Mouse (Mus musculus): ENCODE data around the gene Adamts16. TPM values are rescaled to one million over a fixed set of nuclear protein-coding genes. Genes with fewer than 3 reads are reported as not detected.

Gene Adamts16
- polyA plus RNA-seq, 1 experiment from 2014 or later, result 8.0 TPM

GRCm38 (mm10) chr13:70842126-70842525 lies 515 bp upstream of the Adamts16 start:
- H3K9ac ChIP-seq (replicated peaks; ENCODE audit: low read depth, low read length), result peak overlapping the region; percentile 57; the same call in 1 of the 2 replicates
- H3K27ac ChIP-seq (ENCODE audit: low read depth, low read length), result no peak overlapping the region
- peak overlapping the region; percentile 72; the same call in 1 of the 2 replicates for H3K4me2 ChIP-seq (ENCODE audit: low read depth, low read length)
- no peaks in the 10 kb centered on the region for H3K9me3 ChIP-seq (ENCODE audit: control insufficient read depth, low read length)
- no peaks in the 10 kb centered on the region for H3K27me3 ChIP-seq (ENCODE audit: control insufficient read depth, insufficient read depth, low read length)
- H3K36me3 ChIP-seq (ENCODE audit: control insufficient read depth, insufficient read depth, low read length), result no peaks in the 10 kb centered on the region
- H3K4me1 ChIP-seq (ENCODE audit: control insufficient read depth, insufficient read depth, low read length), result 0 out of 2 replicates have a peak, but pooled peaks cover 3% of the 10 kb centered on the region
- ATAC-seq (ENCODE audit: low read depth), result no peak
- peak overlapping the region; percentile 46; the same call in 1 of the 2 replicates for H3K4me3 ChIP-seq (ENCODE audit: low read depth, low read length)
- 36% methylated on average over 4 of the region's 4 CpGs for WGBS

GRCm38 (mm10) chr13:70840161-70840560 lies 1.4 kb downstream of the Adamts16 start:
- peak overlapping the region; percentile 46; the same call in 1 of the 2 replicates for H3K4me3 ChIP-seq (ENCODE audit: low read depth, low read length)
- 10% methylated on average over 6 of the region's 6 CpGs for WGBS
- H3K27ac ChIP-seq (ENCODE audit: low read depth, low read length), result no peak overlapping the region
- H3K36me3 ChIP-seq (ENCODE audit: control insufficient read depth, insufficient read depth, low read length), result no peaks in the 10 kb centered on the region
- no peaks in the 10 kb centered on the region for H3K27me3 ChIP-seq (ENCODE audit: control insufficient read depth, insufficient read depth, low read length)
- 0 out of 2 replicates have a peak, but pooled peaks cover 3% of the 10 kb centered on the region for H3K4me1 ChIP-seq (ENCODE audit: control insufficient read depth, insufficient read depth, low read length)
- peak overlapping the region; percentile 72 for H3K4me2 ChIP-seq (ENCODE audit: low read depth, low read length)
- ATAC-seq (ENCODE audit: low read depth), result peak; percentile 83
- no peaks in the 10 kb centered on the region for H3K9me3 ChIP-seq (ENCODE audit: control insufficient read depth, low read length)
- H3K9ac ChIP-seq (replicated peaks; ENCODE audit: low read depth, low read length), result no peak overlapping the region

GRCm38 (mm10) chr13:70837571-70837970 lies 4.0 kb downstream of the Adamts16 start:
- ATAC-seq (ENCODE audit: low read depth), result no peak
- Histone ChIP-seq H3K27me3 (ENCODE audit: control insufficient read depth, insufficient read depth, low read length) (no peaks in the 10 kb centered on the region), H3K4me2 (ENCODE audit: low read depth, low read length) (no peak overlapping the region), H3K9me3 (ENCODE audit: control insufficient read depth, low read length) (no peaks in the 10 kb centered on the region), H3K4me3 (ENCODE audit: low read depth, low read length) (no peak overlapping the region), H3K27ac (ENCODE audit: low read depth, low read length) (no peak overlapping the region), H3K4me1 (ENCODE audit: control insufficient read depth, insufficient read depth, low read length) (0 out of 2 replicates have a peak, but pooled peaks cover 6% of the 10 kb centered on the region), H3K36me3 (ENCODE audit: control insufficient read depth, insufficient read depth, low read length) (no peaks in the 10 kb centered on the region), H3K9ac (replicated peaks; ENCODE audit: low read depth, low read length) (no peak overlapping the region)
- WGBS, result 84% methylated on average over 5 of the region's 5 CpGs

- no peak overlapping the region for H3K4me2 ChIP-seq (ENCODE audit: low read depth, low read length)
- no peaks in the 10 kb centered on the region for H3K27me3 ChIP-seq (ENCODE audit: control insufficient read depth, insufficient read depth, low read length)
- H3K27ac ChIP-seq (ENCODE audit: low read depth, low read length), result no peak overlapping the region
- 80% methylated on average over 7 of the region's 7 CpGs for WGBS
- no peak overlapping the region for H3K9ac ChIP-seq (replicated peaks; ENCODE audit: low read depth, low read length)
- H3K4me3 ChIP-seq (ENCODE audit: low read depth, low read length), result no peak overlapping the region
- no peaks in the 10 kb centered on the region for H3K9me3 ChIP-seq (ENCODE audit: control insufficient read depth, low read length)
- no peak for ATAC-seq (ENCODE audit: low read depth)
- no peaks in the 10 kb centered on the region for H3K36me3 ChIP-seq (ENCODE audit: control insufficient read depth, insufficient read depth, low read length)
- H3K4me1 ChIP-seq (ENCODE audit: control insufficient read depth, insufficient read depth, low read length), result 0 out of 2 replicates have a peak, but pooled peaks cover 3% of the 10 kb centered on the region
Observed at GRCm38 (mm10) chr13:70836246-70836645, 5.4 kb downstream of the Adamts16 start.

GRCm38 (mm10) chr13:70832593-70833138 lies 8.9 kb downstream of the Adamts16 start:
- H3K27me3 ChIP-seq (ENCODE audit: control insufficient read depth, insufficient read depth, low read length), result no peaks in the 10 kb centered on the region
- H3K9ac ChIP-seq (replicated peaks; ENCODE audit: low read depth, low read length), result no peak overlapping the region
- H3K27ac ChIP-seq (ENCODE audit: low read depth, low read length), result no peak overlapping the region
- no peaks in the 10 kb centered on the region for H3K36me3 ChIP-seq (ENCODE audit: control insufficient read depth, insufficient read depth, low read length)
- WGBS, result 66% methylated on average over 6 of the region's 6 CpGs
- no peak overlapping the region for H3K4me2 ChIP-seq (ENCODE audit: low read depth, low read length)
- H3K9me3 ChIP-seq (ENCODE audit: control insufficient read depth, low read length), result no peaks in the 10 kb centered on the region
- H3K4me3 ChIP-seq (ENCODE audit: low read depth, low read length), result no peak overlapping the region
- 0 out of 2 replicates have a peak, but pooled peaks cover 3% of the 10 kb centered on the region for H3K4me1 ChIP-seq (ENCODE audit: control insufficient read depth, insufficient read depth, low read length)
- ATAC-seq (ENCODE audit: low read depth), result peak; percentile 79

GRCm38 (mm10) chr13:70831041-70831440 lies 10.6 kb downstream of the Adamts16 start:
- no peak for ATAC-seq (ENCODE audit: low read depth)
- Histone ChIP-seq H3K4me1 (ENCODE audit: control insufficient read depth, insufficient read depth, low read length) (0 out of 2 replicates have a peak, but pooled peaks cover 3% of the 10 kb centered on the region), H3K27me3 (ENCODE audit: control insufficient read depth, insufficient read depth, low read length) (no peaks in the 10 kb centered on the region), H3K9me3 (ENCODE audit: control insufficient read depth, low read length) (no peaks in the 10 kb centered on the region), H3K9ac (replicated peaks; ENCODE audit: low read depth, low read length) (no peak overlapping the region), H3K36me3 (ENCODE audit: control insufficient read depth, insufficient read depth, low read length) (no peaks in the 10 kb centered on the region), H3K4me2 (ENCODE audit: low read depth, low read length) (no peak overlapping the region), H3K27ac (ENCODE audit: low read depth, low read length) (no peak overlapping the region), H3K4me3 (ENCODE audit: low read depth, low read length) (no peak overlapping the region)
- 74% methylated on average over 4 of the region's 4 CpGs for WGBS

- H3K36me3 ChIP-seq (ENCODE audit: control insufficient read depth, insufficient read depth, low read length), result no peaks in the 10 kb centered on the region
- WGBS, result 49% methylated on average over 4 of the region's 4 CpGs
- no peaks in the 10 kb centered on the region for H3K27me3 ChIP-seq (ENCODE audit: control insufficient read depth, insufficient read depth, low read length)
- H3K4me2 ChIP-seq (ENCODE audit: low read depth, low read length), result no peak overlapping the region
- no peak overlapping the region for H3K27ac ChIP-seq (ENCODE audit: low read depth, low read length)
- no peak overlapping the region for H3K4me3 ChIP-seq (ENCODE audit: low read depth, low read length)
- H3K9ac ChIP-seq (replicated peaks; ENCODE audit: low read depth, low read length), result no peak overlapping the region
- no peak for ATAC-seq (ENCODE audit: low read depth)
- H3K9me3 ChIP-seq (ENCODE audit: control insufficient read depth, low read length), result no peaks in the 10 kb centered on the region
- H3K4me1 ChIP-seq (ENCODE audit: control insufficient read depth, insufficient read depth, low read length), result no peaks in the 10 kb centered on the region
Observed at GRCm38 (mm10) chr13:70827507-70827906, 14.1 kb downstream of the Adamts16 start.

GRCm38 (mm10) chr13:70825265-70825664 lies 16.3 kb downstream of the Adamts16 start:
- no peaks in the 10 kb centered on the region for H3K36me3 ChIP-seq (ENCODE audit: control insufficient read depth, insufficient read depth, low read length)
- 29% methylated on average over 5 of the region's 5 CpGs for WGBS
- no peak overlapping the region for H3K4me2 ChIP-seq (ENCODE audit: low read depth, low read length)
- H3K27ac ChIP-seq (ENCODE audit: low read depth, low read length), result no peak overlapping the region
- H3K9ac ChIP-seq (replicated peaks; ENCODE audit: low read depth, low read length), result no peak overlapping the region
- peak; percentile 51; the same call in 1 of the 2 replicates for ATAC-seq (ENCODE audit: low read depth)
- no peaks in the 10 kb centered on the region for H3K27me3 ChIP-seq (ENCODE audit: control insufficient read depth, insufficient read depth, low read length)
- no peaks in the 10 kb centered on the region for H3K4me1 ChIP-seq (ENCODE audit: control insufficient read depth, insufficient read depth, low read length)
- no peaks in the 10 kb centered on the region for H3K9me3 ChIP-seq (ENCODE audit: control insufficient read depth, low read length)
- no peak overlapping the region for H3K4me3 ChIP-seq (ENCODE audit: low read depth, low read length)

- 79% methylated on average over 8 of the region's 8 CpGs for WGBS
- Histone ChIP-seq H3K9ac (replicated peaks; ENCODE audit: low read depth, low read length) (no peak overlapping the region), H3K36me3 (ENCODE audit: control insufficient read depth, insufficient read depth, low read length) (no peaks in the 10 kb centered on the region), H3K27me3 (ENCODE audit: control insufficient read depth, insufficient read depth, low read length) (no peaks in the 10 kb centered on the region), H3K4me1 (ENCODE audit: control insufficient read depth, insufficient read depth, low read length) (no peaks in the 10 kb centered on the region), H3K27ac (ENCODE audit: low read depth, low read length) (no peak overlapping the region), H3K9me3 (ENCODE audit: control insufficient read depth, low read length) (no peaks in the 10 kb centered on the region), H3K4me2 (ENCODE audit: low read depth, low read length) (no peak overlapping the region), H3K4me3 (ENCODE audit: low read depth, low read length) (no peak overlapping the region)
- no peak for ATAC-seq (ENCODE audit: low read depth)
Observed at GRCm38 (mm10) chr13:70823757-70824156, 17.9 kb downstream of the Adamts16 start.

Data from neural tube, embryonic 14.5 days (tissue).